23 mouse cellular contexts compared by ENCODE assay signal in genomic region chr5:14885291-14885690, GRCm38 (mm10). TPM values are rescaled to one million over a fixed set of nuclear protein-coding genes. Genes with fewer than 3 reads are reported as not detected.
DNase-seq lines count a peak whose midpoint lies in the region; ATAC-seq and TF ChIP-seq lines count a peak whose summit lies in the region.
"Not testable (repeated sequence)": the region's sequence is repeated elsewhere in the genome, so short reads cannot be mapped to it uniquely, and the experiment has no call there.
"Had no signal": no experiment of that assay in that cellular context is flagged by ENCODE, and none has a peak within 500 bp of the region (broad histone marks: within the 10 kb centered on the region; RNA-seq: fewer than 3 reads in every experiment).

No protein-coding gene starts in this region.

- H3K9ac ChIP-seq in heart, embryonic 15.5 days; heart, postnatal 0 days (replicated peaks; ENCODE audit: low read depth, low read length); lung, embryonic 14.5 days; lung, embryonic 16.5 days (ENCODE audit: low read length): not testable (repeated sequence)

- not testable (repeated sequence) for H3K36me3 ChIP-seq in heart, embryonic 15.5 days; heart, postnatal 0 days (replicated peaks; ENCODE audit: control insufficient read depth, insufficient read depth, low read length); lung, embryonic 14.5 days (ENCODE audit: insufficient read depth); lung, embryonic 16.5 days (ENCODE audit: control insufficient read depth, insufficient read depth, low read length)

- not testable (repeated sequence) for H3K4me3 ChIP-seq in heart, embryonic 15.5 days; heart, postnatal 0 days (ENCODE audit: low read depth, low read length); lung, embryonic 14.5 days (ENCODE audit: low read depth, low read length); lung, embryonic 16.5 days (ENCODE audit: low read length)

- H3K4me1 ChIP-seq in heart, embryonic 15.5 days (replicated peaks); heart, postnatal 0 days (ENCODE audit: control insufficient read depth, insufficient read depth); lung, embryonic 14.5 days (ENCODE audit: insufficient read depth); lung, embryonic 16.5 days (replicated peaks; ENCODE audit: control insufficient read depth, insufficient read depth, low read length): not testable (repeated sequence)

- H3K27me3 ChIP-seq in heart, embryonic 15.5 days; heart, postnatal 0 days (ENCODE audit: control insufficient read depth, insufficient read depth, low read length); lung, embryonic 14.5 days (ENCODE audit: insufficient read depth, low read length); lung, embryonic 16.5 days (ENCODE audit: control insufficient read depth, insufficient read depth, low read depth, low read length): not testable (repeated sequence)

- 0 out of 2 replicates have a peak, but pooled peaks have one; percentile 22 for ATAC-seq in heart, embryonic 15.5 days (replicated peaks; ENCODE audit: insufficient number of reproducible peaks, insufficient read depth, low FRiP score, low read depth)
- ATAC-seq in heart, postnatal 0 days (ENCODE audit: insufficient read depth, low read depth), result peak; percentile 62
- ATAC-seq in lung, embryonic 14.5 days (ENCODE audit: insufficient read depth), result peak; percentile 93
- ATAC-seq in lung, embryonic 16.5 days (ENCODE audit: low read depth), result peak; percentile 83

- peak overlapping the region; percentile 37; the same call in 1 of the 2 replicates for H3K27ac ChIP-seq in heart, embryonic 15.5 days
- H3K27ac ChIP-seq in heart, postnatal 0 days (ENCODE audit: low read depth); lung, embryonic 14.5 days (ENCODE audit: low read depth); lung, embryonic 16.5 days (ENCODE audit: low read length): not testable (repeated sequence)

- not testable (repeated sequence) for H3K9me3 ChIP-seq in heart, embryonic 15.5 days (replicated peaks); heart, postnatal 0 days (replicated peaks; ENCODE audit: control insufficient read depth, low read length); lung, embryonic 14.5 days (ENCODE audit: low read depth, low read length); lung, embryonic 16.5 days (ENCODE audit: control insufficient read depth, low read length)

- not testable (repeated sequence) for DNase-seq in heart, postnatal 0 days (ENCODE audit: low spot score)
- DNase-seq in lung, embryonic 14.5 days, result peak; percentile 86
- peak; percentile 45 for DNase-seq in lung, postnatal 10 days
- peak; percentile 7 for DNase-seq in lung, postnatal 25 days (ENCODE audit: low spot score)
- DNase-seq in lung, postnatal 4 days, result peak; percentile 9 to 23

- H3K4me2 ChIP-seq in heart, embryonic 15.5 days; heart, postnatal 0 days (ENCODE audit: low read depth, low read length); lung, embryonic 14.5 days; lung, embryonic 16.5 days (ENCODE audit: low read depth, low read length): not testable (repeated sequence)

- not testable (repeated sequence) for TF ChIP-seq CTCF in heart, postnatal 0 days (IDR thresholded peaks at IDR 0.05; ENCODE audit: low read depth); lung, embryonic 14.5 days (IDR thresholded peaks at IDR 0.05; ENCODE audit: low read depth)

- not testable (repeated sequence) for TF ChIP-seq EP300 in heart, postnatal 0 days (IDR thresholded peaks at IDR 0.05; ENCODE audit: low read depth)

- WGBS in heart, embryonic 15.5 days, result 27% methylated on average over 2 of the region's 2 CpGs
- 24% methylated on average over 2 of the region's 2 CpGs for WGBS in heart, postnatal 0 days
- WGBS in lung, embryonic 14.5 days, result 24% methylated on average over 2 of the region's 2 CpGs
- WGBS in lung, embryonic 16.5 days, result 33% methylated on average over 1 of the region's 2 CpGs

RNA-seq across cellular contexts. Expression of gene Gm9758, which starts 29.4 kb away (rescaled TPM):
- not detected in 2 replicates for polyA plus RNA-seq in heart, embryonic 15.5 days (2015; fragmentation: Nextera tagmentation; extraction: Ambion mirVana)
- not detected in 2 replicates for total RNA-seq in heart, postnatal 0 days (2014; rRNA removed; ENCODE audit: low replicate concordance)
- not detected in 2 replicates for polyA plus RNA-seq in heart, postnatal 0 days (2015; fragmentation: Nextera tagmentation; extraction: Ambion mirVana)
- not detected in 2 replicates for polyA plus RNA-seq in lung, embryonic 14.5 days (2014; fragmentation: Nextera tagmentation; extraction: Ambion mirVana)
- not detected in 2 replicates for polyA plus RNA-seq in lung, embryonic 16.5 days (2015; fragmentation: Nextera tagmentation; extraction: Ambion mirVana)
- total RNA-seq: adrenal gland, adult 2 months; adrenal gland, postnatal 10 days; adrenal gland, postnatal 25 days; adrenal gland, postnatal 4 days; common myeloid progenitor, adult 5-6 weeks; ES-E14; MEL had no signal
- polyA plus RNA-seq: adrenal gland, adult 2 months; brain, embryonic 14.5 days; C2C12; embryonic facial prominence, embryonic 11.5 days; embryonic facial prominence, embryonic 13.5 days; embryonic facial prominence, embryonic 15.5 days; erythroblast, embryonic 14.5 days; forebrain, embryonic 10.5 days; forebrain, embryonic 12.5 days; forebrain, embryonic 14.5 days had no signal

RNA-seq across cellular contexts. Expression of gene Speer4e, which starts 52.9 kb away (rescaled TPM):
- not detected in 2 replicates for polyA plus RNA-seq in heart, embryonic 15.5 days (2015; fragmentation: Nextera tagmentation; extraction: Ambion mirVana)
- not detected in 2 replicates for total RNA-seq in heart, postnatal 0 days (2014; rRNA removed; ENCODE audit: low replicate concordance)
- not detected in 2 replicates for polyA plus RNA-seq in heart, postnatal 0 days (2015; fragmentation: Nextera tagmentation; extraction: Ambion mirVana)
- not detected in 2 replicates for polyA plus RNA-seq in lung, embryonic 14.5 days (2014; fragmentation: Nextera tagmentation; extraction: Ambion mirVana)
- not detected in 2 replicates for polyA plus RNA-seq in lung, embryonic 16.5 days (2015; fragmentation: Nextera tagmentation; extraction: Ambion mirVana)
- total RNA-seq: adrenal gland, adult 2 months; adrenal gland, postnatal 10 days; adrenal gland, postnatal 25 days; adrenal gland, postnatal 4 days; common myeloid progenitor, adult 5-6 weeks; MEL had no signal
- polyA plus RNA-seq: adrenal gland, adult 2 months; brain, embryonic 14.5 days; C2C12; embryonic facial prominence, embryonic 11.5 days; embryonic facial prominence, embryonic 13.5 days; embryonic facial prominence, embryonic 15.5 days; erythroblast, embryonic 14.5 days; forebrain, embryonic 10.5 days; forebrain, embryonic 12.5 days; forebrain, embryonic 14.5 days had no signal

Comparison
In these comparisons a context has a peak if more than half of its experiments do, and no peak if none do; other contexts are left out.
1. ATAC-seq: peak in every context shown above with its lines; median percentile 93 in lung, embryonic 14.5 days; 83 in lung, embryonic 16.5 days; 62 in heart, postnatal 0 days; 22 in heart, embryonic 15.5 days.